Mouse (Mus musculus) kidney, adult 2 months (tissue): ENCODE results near the gene Dand5.

ENCODE experiments used
- CTCF ChIP-seq: fragments of 200-500 bp; conservative IDR thresholded peaks from 2 replicates; pipeline ENCODE4 v1.5.1; 2011; ENCODE audit warnings: low read depth, mild to moderate bottlenecking, control low read depth, low read length, moderate library complexity, mixed read lengths; ENCODE audit not compliant: insufficient read depth, insufficient read length
- POLR2A ChIP-seq: fragments of 200-500 bp; IDR thresholded peaks from one replicate; pipeline ENCODE4 v1.6.1; 2011; ENCODE audit warnings: low read depth, low read length, control low read depth

GRCm38 (mm10) chr8:84799999-84800831 lies 22.4 kb downstream of the Dand5 start, which contains the start of gene Nfix:
- no peak for TF ChIP-seq POLR2A
- TF ChIP-seq CTCF, result 0 out of 2 replicates have a peak, but pooled peaks have one; percentile 9
